Comparison of ENCODE assay signal across 11 mouse cellular contexts in genomic region chr11:75157037-75157436, GRCm38 (mm10). TPM values are rescaled to one million over a fixed set of nuclear protein-coding genes. Genes with fewer than 3 reads are reported as not detected.
A peak's percentile ranks its signal among the peaks of the same experiment; 100 is the strongest.
DNase-seq lines count a peak whose midpoint lies in the region; ATAC-seq and TF ChIP-seq lines count a peak whose summit lies in the region.
"Had no signal": no experiment of that assay in that cellular context is flagged by ENCODE, and none has a peak within 500 bp of the region (broad histone marks: within the 10 kb centered on the region; RNA-seq: fewer than 3 reads in every experiment).

No protein-coding gene starts in this region.

- no peak for ATAC-seq in heart, embryonic 13.5 days (ENCODE audit: extremely low read depth, insufficient number of reproducible peaks, low FRiP score, low TSS enrichment)
- ATAC-seq in frontal cortex, adult (ENCODE audit: low TSS enrichment), result no peak

- peak; percentile 63 for DNase-seq in kidney, adult 2 months
- no peak for DNase-seq in kidney, adult 18-20 months
- peak; percentile 52 to 66 for DNase-seq in kidney, postnatal 36 days
- no peak for DNase-seq in adrenal gland, postnatal 25 days
- DNase-seq in urinary bladder, adult 18-20 months (ENCODE audit: low spot score in 2 of 2), result no peak
- DNase-seq: adrenal gland, adult 2 months; layer of hippocampus, postnatal 36 days had no signal

- H3K4me1 ChIP-seq in kidney, adult 2 months (ENCODE audit: control insufficient read depth, insufficient read depth, low read length), result peaks cover 10% of the 10 kb centered on the region; the same call in 1 of the 2 replicates
- peaks cover 33% of the 10 kb centered on the region for H3K4me1 ChIP-seq in brown adipose tissue, adult 24 weeks (ENCODE audit: control insufficient read depth, insufficient read depth, insufficient read length, low read length)
- H3K4me1 ChIP-seq in heart, embryonic 13.5 days, result peaks cover 50% of the 10 kb centered on the region

- H3K27me3 ChIP-seq in kidney, adult 2 months (replicated peaks; ENCODE audit: control insufficient read depth, insufficient read depth, low read length), result no peaks in the 10 kb centered on the region
- H3K27me3 ChIP-seq in heart, embryonic 13.5 days (replicated peaks), result no peaks in the 10 kb centered on the region

- no peak for TF ChIP-seq POLR2A in kidney, adult 2 months (IDR thresholded peaks at IDR 0.05; ENCODE audit: low read depth, low read length)

- 46% methylated on average over 4 of the region's 4 CpGs for WGBS in kidney, adult 2 months
- WGBS in heart, embryonic 13.5 days, result 45% methylated on average over 4 of the region's 4 CpGs

- TF ChIP-seq CTCF in kidney, adult 2 months (conservative IDR thresholded peaks at IDR 0.05; ENCODE audit: insufficient read depth, insufficient read length, low read depth, low read length), result no peak

- peak overlapping the region; percentile 37 for H3K27ac ChIP-seq in kidney, adult 2 months (ENCODE audit: insufficient read depth, low read depth, low read length)
- H3K27ac ChIP-seq in brown adipose tissue, adult 24 weeks (replicated peaks; ENCODE audit: low read depth, low read length), result peak overlapping the region; percentile 76
- 0 out of 2 replicates have a peak overlapping the region, but pooled peaks have one; percentile 21 for H3K27ac ChIP-seq in heart, embryonic 13.5 days (replicated peaks)

- H3K9me3 ChIP-seq in heart, embryonic 13.5 days, result no peaks in the 10 kb centered on the region

- H3K9ac ChIP-seq in heart, embryonic 13.5 days, result no peak overlapping the region

- no peaks in the 10 kb centered on the region for H3K36me3 ChIP-seq in kidney, adult 2 months (ENCODE audit: control insufficient read depth, insufficient read depth, low read length)
- H3K36me3 ChIP-seq in heart, embryonic 13.5 days, result peaks cover 41% of the 10 kb centered on the region

- no peak overlapping the region for H3K4me2 ChIP-seq in heart, embryonic 13.5 days

- no peak overlapping the region for H3K4me3 ChIP-seq in kidney, adult 2 months (ENCODE audit: insufficient read depth, low read depth, low read length)
- H3K4me3 ChIP-seq in brown adipose tissue, adult 24 weeks (ENCODE audit: insufficient read depth, low read depth, low read length), result no peak overlapping the region
- H3K4me3 ChIP-seq in heart, embryonic 13.5 days, result no peak overlapping the region
- H3K4me3 ChIP-seq: erythroblast, embryonic 14.5 days had no signal

RNA-seq across cellular contexts. Expression of gene Hic1, which starts 12.3 kb away (rescaled TPM):
- 8.6 and 12.6 TPM in 2 replicates for polyA plus RNA-seq in kidney, adult 2 months (2012; rRNA removed)
- 4.9 and 5.3 TPM in 2 replicates for polyA plus RNA-seq in brown adipose tissue, adult 24 weeks (2012; ENCODE audit: insufficient read depth, insufficient read length, missing spikeins)
- 9.4 and 9.5 TPM in 2 replicates for polyA plus RNA-seq in heart, embryonic 13.5 days (2015; fragmentation: Nextera tagmentation; extraction: Ambion mirVana)
- 7.3 and 9.9 TPM in 2 replicates for total RNA-seq in adrenal gland, postnatal 25 days (2021)

RNA-seq across cellular contexts. Expression of gene Ovca2, which starts 21.6 kb away (rescaled TPM):
- polyA plus RNA-seq in kidney, adult 2 months (2012; rRNA removed), result 18.6 and 33.7 TPM in 2 replicates
- polyA plus RNA-seq in brown adipose tissue, adult 24 weeks (2012; ENCODE audit: insufficient read depth, insufficient read length, missing spikeins), result 10.4 and 13.2 TPM in 2 replicates
- 15.2 and 16.4 TPM in 2 replicates for polyA plus RNA-seq in heart, embryonic 13.5 days (2015; fragmentation: Nextera tagmentation; extraction: Ambion mirVana)
- total RNA-seq in adrenal gland, postnatal 25 days (2021), result 22.4 and 23.9 TPM in 2 replicates

RNA-seq across cellular contexts. Expression of gene Dph1, which starts 34.0 kb away (rescaled TPM):
- polyA plus RNA-seq in kidney, adult 2 months (2012; rRNA removed), result 40.2 and 46.7 TPM in 2 replicates
- polyA plus RNA-seq in brown adipose tissue, adult 24 weeks (2012; ENCODE audit: insufficient read depth, insufficient read length, missing spikeins), result 8.8 and 9.4 TPM in 2 replicates
- 19.3 and 21.3 TPM in 2 replicates for polyA plus RNA-seq in heart, embryonic 13.5 days (2015; fragmentation: Nextera tagmentation; extraction: Ambion mirVana)
- 29.2 and 34.4 TPM in 2 replicates for total RNA-seq in adrenal gland, postnatal 25 days (2021)

RNA-seq across cellular contexts. Expression of gene Rtn4rl1, which starts 36.5 kb away (rescaled TPM):
- 11.3 and 12.7 TPM in 2 replicates for polyA plus RNA-seq in kidney, adult 2 months (2012; rRNA removed)
- polyA plus RNA-seq in brown adipose tissue, adult 24 weeks (2012; ENCODE audit: insufficient read depth, insufficient read length, missing spikeins), result 5.3 and 6.1 TPM in 2 replicates
- 10.2 and 12.4 TPM in 2 replicates for polyA plus RNA-seq in heart, embryonic 13.5 days (2015; fragmentation: Nextera tagmentation; extraction: Ambion mirVana)
- total RNA-seq in adrenal gland, postnatal 25 days (2021), result 37.8 and 42.2 TPM in 2 replicates
- polyA plus RNA-seq: erythroblast, embryonic 14.5 days had no signal

Comparison
In these comparisons a context has a peak if more than half of its experiments do, and no peak if none do; other contexts are left out.
1. DNase-seq: peak in kidney, adult 2 months (single experiment) and kidney, postnatal 36 days (2 of 2); none in kidney, adult 18-20 months (single experiment), adrenal gland, postnatal 25 days (single experiment) and urinary bladder, adult 18-20 months (0 of 2).
2. H3K27ac ChIP-seq: peak in every context shown above with its lines; median percentile 76 in brown adipose tissue, adult 24 weeks; 37 in kidney, adult 2 months; 21 in heart, embryonic 13.5 days.